Mouse (Mus musculus) left cerebral cortex, postnatal 14 days (tissue): ENCODE data around the gene Unc13c. TPM values are rescaled to one million over a fixed set of nuclear protein-coding genes. Genes with fewer than 3 reads are reported as not detected.

ENCODE experiments used
- DNase-seq, 2 experiments: peaks; one replicate each; pipeline ENCODE4 v3.0.0; 2021 to 2022; ENCODE audit warnings: low spot score in 2 of 2, mixed read lengths in 1 of 2
- intact Hi-C: fragments of 180-260 bp; cut with DNase I; formaldehyde crosslinking; loops from one replicate; pipeline ENCODE4 v1.15.1; 2025
- total RNA-seq, 2 experiments: library from RNA; stranded (reverse); gene quantifications; 2 replicates each; pipeline ENCODE4 v1.2.3; 2021

Gene Unc13c
- total RNA-seq, 2 experiments from 2014 or later: 21.4 to 24.3 TPM

- peak; percentile 5 to 19 for DNase-seq
- intact Hi-C loops: no loop called here
Observed at GRCm38 (mm10) chr9:73896210-73896609, 72.6 kb downstream of the Unc13c start.

GRCm38 (mm10) chr9:73883587-73883986 is 85.2 kb downstream of the Unc13c start:
- no peak for DNase-seq
- intact Hi-C loops: no loop called here

- DNase-seq: peak in 1 of 2 experiments; percentile 67
Observed at GRCm38 (mm10) chr9:73883143-73883542, 85.6 kb downstream of the Unc13c start.

GRCm38 (mm10) chr9:73882393-73882919 is 86.3 kb downstream of the Unc13c start:
- intact Hi-C loops: no loop called here
- DNase-seq: no peak

More at GRCm38 (mm10) chr9:73883143-73883542, 85.6 kb downstream of the Unc13c start:
- intact Hi-C loops: no loop called here

- DNase-seq: no peak
- intact Hi-C loops: no loop called here
Observed at GRCm38 (mm10) chr9:73867410-73868067, 101.2 kb downstream of the Unc13c start.

GRCm38 (mm10) chr9:73866666-73867065 is 102.1 kb downstream of the Unc13c start:
- no peak for DNase-seq
- intact Hi-C loops: no loop called here

- no peak for DNase-seq
- intact Hi-C loops: no loop called here
Observed at GRCm38 (mm10) chr9:73859469-73859868, 109.3 kb downstream of the Unc13c start.

- DNase-seq: no peak
- intact Hi-C loops: no loop called here
Observed at GRCm38 (mm10) chr9:73854281-73854680, 114.5 kb downstream of the Unc13c start.

- intact Hi-C loops: no loop called here
Observed at GRCm38 (mm10) chr9:73806681-73807080, 162.1 kb downstream of the Unc13c start.

GRCm38 (mm10) chr9:73774616-73775015 is 194.2 kb downstream of the Unc13c start:
- intact Hi-C loops: no loop called here
- DNase-seq: no peak

More at GRCm38 (mm10) chr9:73806681-73807080, 162.1 kb downstream of the Unc13c start:
- no peak for DNase-seq

- DNase-seq: no peak
- intact Hi-C loops: no loop called here
Observed at GRCm38 (mm10) chr9:73755185-73755584, 213.6 kb downstream of the Unc13c start.

- intact Hi-C loops: no loop called here
- no peak for DNase-seq
Observed at GRCm38 (mm10) chr9:73753480-73753879, 215.3 kb downstream of the Unc13c start.

GRCm38 (mm10) chr9:73751344-73751743 is 217.4 kb downstream of the Unc13c start:
- DNase-seq: no peak
- intact Hi-C loops: no loop called here

- intact Hi-C loops: no loop called here
- no peak for DNase-seq
Observed at GRCm38 (mm10) chr9:73734446-73734845, 234.3 kb downstream of the Unc13c start.

- no peak for DNase-seq
- intact Hi-C loops: no loop called here
Observed at GRCm38 (mm10) chr9:73725717-73726662, 242.8 kb downstream of the Unc13c start.

GRCm38 (mm10) chr9:73724776-73725175 is 244.0 kb downstream of the Unc13c start:
- intact Hi-C loops: no loop called here
- no peak for DNase-seq

GRCm38 (mm10) chr9:73713508-73713907 is 255.3 kb downstream of the Unc13c start:
- intact Hi-C loops: no loop called here
- DNase-seq: no peak

- intact Hi-C loops: no loop called here
- DNase-seq: no peak
Observed at GRCm38 (mm10) chr9:73697103-73697502, 271.7 kb downstream of the Unc13c start.

GRCm38 (mm10) chr9:73681580-73681979 is 287.2 kb downstream of the Unc13c start:
- no peak for DNase-seq
- intact Hi-C loops: no loop called here
